Mouse (Mus musculus) liver, adult 2 months (tissue): ENCODE measurements around the gene Timm44. TPM values are rescaled to one million over a fixed set of nuclear protein-coding genes. Genes with fewer than 3 reads are reported as not detected.

Source experiments
- DNase-seq: peaks from one replicate; pipeline ENCODE4 v3.0.0-alpha.2; 2011; ENCODE audit warnings: low read depth, low spot score; ENCODE audit errors: extremely low read depth
- H3K27ac ChIP-seq: fragments of 200-500 bp; replicated peaks from 2 replicates; pipeline ENCODE4 v1.5.1; 2012; ENCODE audit warnings: low read depth, mild to moderate bottlenecking, control low read depth, inconsistent platforms, low read length; ENCODE audit not compliant: insufficient read depth
- H3K27me3 ChIP-seq: fragments of 200-500 bp; 2 replicates; pipeline ENCODE4 v1.6.1; 2012; ENCODE audit warnings: mild to moderate bottlenecking, moderate library complexity, low read length, inconsistent platforms; ENCODE audit not compliant: control insufficient read depth, insufficient read depth
- H3K36me3 ChIP-seq: fragments of 200-500 bp; 2 replicates; pipeline ENCODE4 v1.6.1; 2012; ENCODE audit warnings: low read length, inconsistent platforms; ENCODE audit not compliant: control insufficient read depth, insufficient read depth
- H3K4me1 ChIP-seq: fragments of 200-500 bp; 2 replicates; pipeline ENCODE4 v1.6.1; 2011; ENCODE audit warnings: low read length; ENCODE audit not compliant: control insufficient read depth, insufficient read depth
- H3K4me3 ChIP-seq: fragments of 200-500 bp; 2 replicates; pipeline ENCODE4 v1.5.1; 2011; ENCODE audit warnings: low read depth, mild to moderate bottlenecking, control low read depth, low read length, moderate library complexity; ENCODE audit not compliant: insufficient read depth
- H3K79me2 ChIP-seq: fragments of 200-500 bp; 2 replicates; pipeline ENCODE4 v1.6.1; 2012; ENCODE audit warnings: inconsistent platforms, mild to moderate bottlenecking, low read length, moderate library complexity; ENCODE audit not compliant: control insufficient read depth, insufficient read depth
- H3K9ac ChIP-seq: fragments of 200-500 bp; 2 replicates; pipeline ENCODE4 v1.6.1; 2012; ENCODE audit warnings: low read depth, mild to moderate bottlenecking, control low read depth, inconsistent platforms, low read length
- CTCF ChIP-seq: fragments of 200-500 bp; IDR thresholded peaks from 2 replicates; pipeline ENCODE4 v1.5.1; 2011; ENCODE audit warnings: low read depth, low read length, control low read depth
- POLR2A ChIP-seq: fragments of 200-500 bp; IDR thresholded peaks from 2 replicates; pipeline ENCODE4 v1.6.1; 2011; ENCODE audit warnings: low read length, control low read depth; ENCODE audit not compliant: insufficient read depth; ENCODE audit errors: extremely low read depth
- WGBS: fragments of 180-500 bp; shearing (Covaris S2); methylation state at CpG from one replicate; pipeline ENCODE4 v1.1.7; 2018; 5-methylcytosine and 5-hydroxymethylcytosine counted together
- polyA plus RNA-seq: library from polyadenylated mRNA; depleted of rRNA; stranded (reverse); fragments of >200 nt; gene quantifications from 2 replicates; pipeline ENCODE4 v1.2.3, GENCODE M21; 2012
- total RNA-seq: library from RNA; depleted of rRNA; stranded (reverse); fragments of >200 nt; gene quantifications from 2 replicates; pipeline ENCODE4 v1.2.3, GENCODE M21; 2014

Gene Timm44
- total and polyA plus RNA-seq, 2 experiments, result 39.0 to 61.2 TPM

- DNase-seq, result peak; percentile 52
- 26% methylated on average over 2 of the region's 2 CpGs for WGBS
- Histone ChIP-seq H3K27me3 (no peaks in the 10 kb centered on the region), H3K27ac (peak overlapping the region; percentile 45), H3K9ac (peak overlapping the region; percentile 28), H3K4me3 (no peak overlapping the region), H3K36me3 (peaks cover 9% of the 10 kb centered on the region; the same call in 1 of the 2 replicates), H3K4me1 (peaks cover 52% of the 10 kb centered on the region), H3K79me2 (peaks cover 52% of the 10 kb centered on the region)
- TF ChIP-seq POLR2A, result no peak
- TF ChIP-seq CTCF, result no peak
Measured at GRCm38 (mm10) chr8:4321031-4321430, 45.3 kb upstream of the Timm44 start.

DNA sequence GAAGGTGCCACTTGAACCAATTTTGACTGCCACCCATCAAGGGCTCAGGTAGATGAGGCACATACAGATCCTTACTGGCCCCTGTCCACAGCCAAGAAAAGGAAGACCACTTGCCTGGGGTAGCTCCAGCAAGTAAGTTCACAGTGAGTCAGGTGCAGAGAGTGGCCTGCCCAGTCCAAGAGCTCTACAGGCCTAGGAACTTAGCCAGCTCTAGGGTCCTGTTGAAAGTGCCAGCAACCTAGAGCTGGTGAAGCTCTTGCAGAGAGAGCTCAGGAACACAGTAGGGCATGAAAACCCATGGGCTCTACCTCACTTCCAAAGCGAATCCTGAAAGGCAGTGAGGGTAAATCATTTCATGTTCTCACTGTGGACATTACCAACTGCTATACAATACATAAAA is 44.7 kb upstream of the Timm44 start:
- peak; percentile 53 for DNase-seq
- Histone ChIP-seq H3K27me3 (no peaks in the 10 kb centered on the region), H3K4me3 (no peak overlapping the region), H3K36me3 (peaks cover 9% of the 10 kb centered on the region; the same call in 1 of the 2 replicates), H3K79me2 (peaks cover 50% of the 10 kb centered on the region), H3K9ac (peak overlapping the region; percentile 21; the same call in 1 of the 2 replicates), H3K27ac (peak overlapping the region; percentile 93), H3K4me1 (peaks cover 51% of the 10 kb centered on the region)
- TF ChIP-seq CTCF, result no peak
- TF ChIP-seq POLR2A, result no peak
- WGBS, result 81% methylated on average over 1 of the region's 1 CpGs

GRCm38 (mm10) chr8:4319573-4319872 is 43.8 kb upstream of the Timm44 start:
- Histone ChIP-seq H3K27ac (peak overlapping the region; percentile 93), H3K4me1 (peaks cover 51% of the 10 kb centered on the region), H3K36me3 (peaks cover 9% of the 10 kb centered on the region; the same call in 1 of the 2 replicates), H3K27me3 (no peaks in the 10 kb centered on the region), H3K9ac (no peak overlapping the region), H3K4me3 (no peak overlapping the region), H3K79me2 (peaks cover 47% of the 10 kb centered on the region)
- DNase-seq, result no peak
- TF ChIP-seq CTCF, result no peak
- no peak for TF ChIP-seq POLR2A
- 77% methylated on average over 11 of the region's 11 CpGs for WGBS

DNA sequence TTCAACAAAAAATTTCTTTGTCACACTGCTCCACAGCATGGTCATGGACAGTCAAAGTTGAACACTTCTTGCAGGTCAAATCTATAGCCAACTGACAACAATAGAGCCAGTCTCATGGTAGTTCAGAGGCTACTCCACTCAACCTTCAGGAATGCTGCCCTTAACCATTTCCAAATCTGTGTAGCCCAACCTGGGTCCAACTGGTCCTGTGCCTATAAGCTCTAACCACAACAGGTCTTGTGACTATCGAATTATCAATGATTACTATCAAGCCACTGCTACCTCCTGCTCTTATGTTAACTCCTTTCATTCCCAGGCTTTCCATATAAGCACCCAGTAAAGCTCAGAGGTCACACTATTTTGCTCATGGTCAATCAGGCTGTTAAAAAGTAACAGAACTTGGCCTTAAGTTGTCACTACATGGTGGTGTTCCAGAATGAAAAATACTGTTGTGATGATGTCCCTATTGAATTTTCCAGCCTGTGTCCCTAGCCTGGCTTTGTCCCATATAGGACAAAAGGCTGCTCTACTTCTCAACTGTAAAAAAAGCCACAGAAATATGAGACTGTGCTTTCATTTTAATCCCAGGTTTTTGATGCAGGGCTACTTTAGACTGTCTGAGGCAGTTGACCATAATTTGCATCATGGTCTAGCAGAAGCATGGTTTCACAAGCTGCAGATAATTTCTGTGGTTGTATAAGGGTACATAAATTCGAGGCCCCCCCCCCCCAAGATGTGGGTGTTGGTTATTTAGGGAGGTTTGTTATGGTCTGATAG is 43.3 kb upstream of the Timm44 start:
- Histone ChIP-seq H3K4me1 (peaks cover 52% of the 10 kb centered on the region), H3K4me3 (0 out of 2 replicates have a peak overlapping the region, but pooled peaks have one; percentile 10), H3K36me3 (peaks cover 9% of the 10 kb centered on the region; the same call in 1 of the 2 replicates), H3K27ac (peak overlapping the region; percentile 93), H3K9ac (peak overlapping the region; percentile 52; the same call in 1 of the 2 replicates), H3K27me3 (no peaks in the 10 kb centered on the region), H3K79me2 (peaks cover 42% of the 10 kb centered on the region)
- no peak for TF ChIP-seq CTCF
- no peak for TF ChIP-seq POLR2A
- DNase-seq, result peak; percentile 99
- 16% methylated on average over 2 of the region's 2 CpGs for WGBS

DNA sequence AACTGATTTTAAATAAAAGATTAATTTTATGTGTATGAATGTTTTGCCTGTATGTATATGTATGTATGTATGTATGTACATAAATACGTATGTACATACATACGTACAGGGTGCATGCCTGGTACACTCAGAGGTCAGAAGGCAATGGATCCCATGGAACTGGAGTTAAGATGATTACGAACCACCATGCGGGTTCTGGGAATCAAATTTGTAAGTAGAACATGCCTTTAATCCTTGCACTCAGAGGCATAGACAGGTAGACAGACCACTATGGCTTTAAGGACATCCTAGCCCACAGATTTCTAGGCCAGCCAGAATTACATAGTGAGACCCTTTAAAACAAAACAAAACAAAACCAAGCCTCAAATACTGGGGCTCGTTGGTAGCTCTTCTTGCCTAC is 42.4 kb upstream of the Timm44 start:
- Histone ChIP-seq H3K27ac (peak overlapping the region; percentile 79), H3K4me3 (no peak overlapping the region), H3K4me1 (peaks cover 49% of the 10 kb centered on the region), H3K36me3 (peaks cover 9% of the 10 kb centered on the region; the same call in 1 of the 2 replicates), H3K79me2 (peaks cover 38% of the 10 kb centered on the region), H3K9ac (no peak overlapping the region), H3K27me3 (no peaks in the 10 kb centered on the region)
- no peak for DNase-seq
- no peak for TF ChIP-seq POLR2A
- WGBS, result 81% methylated on average over 5 of the region's 5 CpGs

DNA sequence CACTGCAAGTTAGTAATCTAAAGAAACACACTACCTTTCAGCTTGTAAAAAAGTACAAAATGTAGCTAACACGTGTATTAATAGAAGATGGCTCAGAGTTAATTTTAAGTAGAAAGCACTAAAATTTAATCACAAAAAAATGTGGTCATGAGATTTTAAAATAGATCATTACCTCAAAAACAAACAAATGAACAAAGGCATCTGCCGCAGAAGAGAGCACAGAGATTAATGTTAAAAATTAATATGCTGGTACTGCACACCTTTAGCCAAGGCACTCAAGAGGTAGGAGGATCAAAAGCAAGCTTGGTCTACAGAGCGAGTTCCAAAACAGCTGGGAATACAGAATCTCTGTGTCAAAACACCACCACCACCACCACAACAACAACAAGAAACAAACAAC is 39.1 kb upstream of the Timm44 start:
- no peak for TF ChIP-seq POLR2A
- TF ChIP-seq CTCF, result no peak
- peak overlapping the region; percentile 51; the same call in 1 of the 2 replicates for H3K27ac ChIP-seq
- peak; percentile 62 for DNase-seq
- no peak overlapping the region for H3K4me3 ChIP-seq
- H3K9ac ChIP-seq, result no peak overlapping the region
- peaks cover 19% of the 10 kb centered on the region for H3K79me2 ChIP-seq
- WGBS, result 36% methylated on average over 3 of the region's 3 CpGs
- H3K4me1 ChIP-seq, result peaks cover 36% of the 10 kb centered on the region
- H3K27me3 ChIP-seq, result no peaks in the 10 kb centered on the region
- peaks cover 21% of the 10 kb centered on the region for H3K36me3 ChIP-seq
